Mouse (Mus musculus) limb, embryonic 10.5 days (tissue): ENCODE measurements around the gene Cryz. TPM values are rescaled to one million over a fixed set of nuclear protein-coding genes. Genes with fewer than 3 reads are reported as not detected.
A peak's percentile ranks its signal among the peaks of the same experiment; 100 is the strongest.

ENCODE experiments used
- DNase-seq: peaks from one replicate; pipeline ENCODE4 v3.0.0-alpha.2; 2017; ENCODE audit warnings: low spot score
- H3K27ac ChIP-seq: fragments of 300-500 bp; sonication (generic); 2 replicates; pipeline ENCODE4 v1.5.1; 2016; ENCODE audit warnings: mild to moderate bottlenecking
- H3K27me3 ChIP-seq: fragments of 300-500 bp; sonication (generic); 2 replicates; pipeline ENCODE4 v1.6.1; 2016; ENCODE audit warnings: low read depth, mild to moderate bottlenecking; ENCODE audit not compliant: poor library complexity, severe bottlenecking
- H3K36me3 ChIP-seq: fragments of 300-500 bp; sonication (generic); 2 replicates; pipeline ENCODE4 v1.6.1; 2016; ENCODE audit warnings: mild to moderate bottlenecking, moderate library complexity
- H3K4me1 ChIP-seq: fragments of 300-500 bp; sonication (generic); 2 replicates; pipeline ENCODE4 v1.6.1; 2016
- H3K4me3 ChIP-seq: fragments of 300-500 bp; sonication (generic); 2 replicates; pipeline ENCODE4 v1.5.1; 2016; ENCODE audit warnings: mild to moderate bottlenecking, moderate library complexity
- H3K9me3 ChIP-seq: fragments of 300-500 bp; sonication (generic); replicated peaks from 2 replicates; pipeline ENCODE4 v1.6.1; 2016; ENCODE audit warnings: mild to moderate bottlenecking
- WGBS: fragments of 180-500 bp; shearing (Covaris S2); methylation state at CpG from one replicate; pipeline ENCODE4 v1.1.7; 2016; 5-methylcytosine and 5-hydroxymethylcytosine counted together
- polyA plus RNA-seq: library from polyadenylated mRNA; unstranded; fragments of >200 nt; fragmentation: Nextera tagmentation; extraction: Ambion mirVana; gene quantifications from 2 replicates; pipeline ENCODE4 v1.2.1, GENCODE M21; 2016

Cryz gene
- polyA plus RNA-seq, 1 experiment from 2014 or later: 23.8 TPM

DNA sequence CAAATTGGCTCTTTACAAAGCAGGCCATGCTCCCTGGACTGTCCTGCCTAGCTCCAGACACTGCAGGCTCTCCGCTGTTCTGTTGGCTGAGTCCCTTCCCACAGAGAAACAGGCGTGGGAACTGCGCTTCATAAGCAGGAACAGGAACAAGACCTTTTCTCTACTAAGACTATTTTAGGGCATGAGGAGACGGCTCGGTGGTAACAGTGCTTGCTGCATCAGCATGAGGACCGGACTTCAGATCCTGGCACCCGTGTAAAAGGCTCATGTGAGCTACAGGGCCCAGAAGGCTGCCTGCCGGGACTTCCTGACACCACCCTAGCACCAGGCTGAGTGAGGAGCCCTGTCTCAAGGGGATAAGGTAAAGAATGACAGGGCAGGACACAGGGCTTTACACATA is 12.2 kb upstream of the Cryz start:
- Histone ChIP-seq H3K4me1 (no peaks in the 10 kb centered on the region), H3K4me3 (no peak overlapping the region), H3K9me3 (no peaks in the 10 kb centered on the region), H3K36me3 (peaks cover 59% of the 10 kb centered on the region), H3K27me3 (no peaks in the 10 kb centered on the region), H3K27ac (no peak overlapping the region)
- WGBS: 93% methylated on average over 8 of the region's 8 CpGs
- no peak for DNase-seq

DNA sequence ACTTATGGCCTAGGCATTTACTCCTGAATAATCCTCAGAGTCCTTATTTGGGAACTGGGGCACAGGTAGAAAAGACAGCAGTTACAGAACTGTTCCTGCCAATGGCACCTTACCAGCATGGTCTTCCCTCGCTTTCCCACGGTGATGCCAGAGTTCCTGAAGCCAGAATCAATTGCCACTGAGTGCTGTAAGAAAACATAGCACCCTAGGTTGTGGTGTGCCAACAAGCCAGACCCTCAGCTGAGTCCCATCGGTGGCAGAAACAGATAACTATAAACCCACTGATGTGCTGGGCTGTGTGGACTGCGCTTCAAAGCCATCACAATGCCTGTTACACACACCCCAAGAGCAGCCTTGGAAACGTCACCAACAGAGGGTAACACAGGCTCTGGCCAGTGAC is 5.5 kb upstream of the Cryz start:
- Histone ChIP-seq H3K4me1 (no peaks in the 10 kb centered on the region), H3K27ac (no peak overlapping the region), H3K36me3 (peaks cover 77% of the 10 kb centered on the region), H3K27me3 (no peaks in the 10 kb centered on the region), H3K9me3 (no peaks in the 10 kb centered on the region), H3K4me3 (no peak overlapping the region)
- DNase-seq: no peak
- 95% methylated on average over 5 of the region's 5 CpGs for WGBS

DNA sequence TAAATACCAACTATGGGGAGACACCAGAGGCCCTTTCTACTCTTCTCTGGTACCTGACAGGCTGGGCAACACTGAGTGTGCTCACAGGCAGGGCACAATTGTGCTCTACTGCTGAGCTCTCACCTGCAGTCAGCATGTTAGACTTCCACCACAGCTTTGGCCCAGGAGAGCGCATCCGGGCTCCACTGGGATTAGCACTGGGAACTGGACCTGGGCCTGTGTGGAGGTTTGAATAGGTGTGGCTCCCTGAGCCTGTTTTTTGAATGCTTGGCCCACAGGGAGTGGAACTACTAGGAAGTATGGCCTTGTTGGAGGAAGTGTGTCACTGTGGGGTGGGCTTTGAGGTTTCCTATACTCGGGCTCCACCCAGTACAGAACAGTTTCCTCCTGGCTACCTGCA is 4.9 kb upstream of the Cryz start:
- Histone ChIP-seq H3K4me3 (no peak overlapping the region), H3K27me3 (no peaks in the 10 kb centered on the region), H3K9me3 (no peaks in the 10 kb centered on the region), H3K36me3 (peaks cover 70% of the 10 kb centered on the region), H3K27ac (no peak overlapping the region), H3K4me1 (peaks cover 3% of the 10 kb centered on the region; the same call in 1 of the 2 replicates)
- DNase-seq: no peak
- 92% methylated on average over 3 of the region's 3 CpGs for WGBS

DNA sequence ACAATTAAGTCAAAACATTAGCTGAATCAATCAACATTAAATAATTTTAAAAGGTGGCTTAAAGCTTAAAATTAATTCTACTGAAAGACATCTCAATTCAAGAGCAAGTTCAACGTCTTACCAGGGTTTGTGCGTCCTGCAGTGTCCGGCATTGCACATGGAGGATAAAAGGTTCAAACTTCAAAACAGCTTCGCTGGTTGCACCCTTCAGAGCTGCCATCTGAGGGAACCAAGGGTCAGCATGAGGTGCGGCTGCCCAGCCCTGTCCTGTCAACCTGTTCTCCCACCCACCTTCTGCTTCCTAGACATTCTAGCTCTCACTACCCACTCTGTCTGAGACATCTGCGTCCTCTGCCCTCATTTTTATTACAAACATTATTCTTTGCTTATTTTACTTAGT is 2.9 kb upstream of the Cryz start:
- H3K27me3 ChIP-seq: no peaks in the 10 kb centered on the region
- peaks cover 52% of the 10 kb centered on the region for H3K36me3 ChIP-seq
- H3K4me3 ChIP-seq: no peak overlapping the region
- DNase-seq: no peak
- 95% methylated on average over 6 of the region's 6 CpGs for WGBS
- no peak overlapping the region for H3K27ac ChIP-seq
- peaks cover 12% of the 10 kb centered on the region; the same call in 1 of the 2 replicates for H3K4me1 ChIP-seq
- H3K9me3 ChIP-seq: no peaks in the 10 kb centered on the region

DNA sequence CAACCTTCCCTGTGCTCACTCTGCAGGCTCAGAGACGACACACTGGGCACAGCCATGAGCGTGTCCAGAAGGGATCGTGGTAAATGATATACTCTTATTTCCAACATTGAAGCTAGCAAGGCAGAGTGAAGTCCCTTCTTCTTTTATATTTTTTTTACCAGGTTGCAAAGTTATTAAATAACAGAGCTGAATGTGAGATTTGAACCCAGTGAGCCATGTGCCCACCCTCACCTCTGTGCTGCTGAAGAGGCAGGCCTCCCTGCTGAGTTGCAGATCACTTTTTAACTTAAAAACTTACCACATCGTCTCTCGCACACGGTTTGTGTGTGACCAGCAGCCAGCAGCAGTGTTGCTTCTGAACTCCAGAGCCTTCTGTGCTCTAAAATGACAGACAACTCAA is 2.4 kb upstream of the Cryz start:
- 93% methylated on average over 6 of the region's 6 CpGs for WGBS
- peaks cover 12% of the 10 kb centered on the region; the same call in 1 of the 2 replicates for H3K4me1 ChIP-seq
- H3K27ac ChIP-seq: no peak overlapping the region
- H3K27me3 ChIP-seq: no peaks in the 10 kb centered on the region
- H3K4me3 ChIP-seq: no peak overlapping the region
- H3K9me3 ChIP-seq: no peaks in the 10 kb centered on the region
- peaks cover 52% of the 10 kb centered on the region for H3K36me3 ChIP-seq
- DNase-seq: no peak

DNA sequence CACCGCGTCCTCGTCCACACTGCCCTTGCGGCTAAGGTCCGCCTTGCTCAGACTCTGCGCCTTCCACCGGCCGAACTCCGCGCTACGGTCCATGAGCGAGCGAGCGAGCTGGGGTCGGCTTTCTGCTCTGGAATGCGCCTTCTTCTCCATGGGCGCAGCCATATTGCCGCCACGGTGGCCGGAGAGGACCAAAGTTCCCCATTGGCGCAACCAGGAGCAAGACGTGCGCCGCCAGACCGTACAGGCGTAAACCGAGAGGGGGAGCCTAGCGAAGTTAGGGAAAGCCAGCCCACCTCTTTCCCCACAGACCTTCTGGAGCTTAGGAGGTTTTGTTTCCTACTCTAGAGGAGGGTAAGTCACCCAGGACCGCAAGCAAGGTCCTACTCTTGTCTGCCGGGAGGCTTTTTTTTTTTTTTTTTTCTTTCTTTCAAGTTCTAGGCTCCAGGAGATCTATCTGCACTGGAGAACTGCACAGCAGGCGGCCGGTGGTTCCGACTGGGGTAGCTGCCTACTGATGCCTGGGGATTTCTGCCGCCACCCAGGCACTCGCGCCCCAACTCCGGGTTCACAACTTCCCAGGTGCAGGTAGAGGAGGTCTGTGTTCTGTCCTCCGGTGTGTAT is 533 bp downstream of the Cryz start, which contains the start of gene Tyw3:
Gene Tyw3, minus strand, starts transcription at position 171 of the 621 bp plus-strand sequence.
- H3K27ac ChIP-seq: peak within 1 kb of the TSS; percentile 97
- H3K9me3 ChIP-seq: no peaks in the 10 kb centered on the region
- H3K27me3 ChIP-seq: no peaks in the 10 kb centered on the region
- H3K4me1 ChIP-seq: peaks cover 12% of the 10 kb centered on the region; the same call in 1 of the 2 replicates
- WGBS: under 1% methylated on average over 38 of the region's 38 CpGs
- H3K36me3 ChIP-seq: peaks cover 24% of the 10 kb centered on the region
- DNase-seq: peak; percentile 96
- peak within 1 kb of the TSS; percentile 77 for H3K4me3 ChIP-seq

DNA sequence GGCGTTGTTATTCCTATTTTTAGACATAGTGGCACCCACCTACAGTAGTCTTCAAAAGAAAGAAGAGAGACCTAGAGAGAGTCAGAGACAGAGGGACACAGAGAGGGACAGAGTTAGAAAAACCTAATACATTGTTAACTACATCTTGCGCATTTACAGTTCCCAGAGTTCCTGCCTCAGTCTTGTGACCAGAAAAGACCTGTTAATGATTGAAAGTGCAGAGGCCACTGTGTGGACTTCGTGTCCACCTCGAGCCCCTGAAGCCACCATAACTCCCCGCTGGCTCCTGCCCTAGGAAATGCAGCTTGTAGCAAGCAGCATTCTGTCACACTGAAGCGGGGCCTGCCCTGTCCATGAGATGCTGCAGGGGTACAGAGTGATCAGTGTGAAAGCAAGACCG is 1.1 kb downstream of the Cryz start:
- Histone ChIP-seq H3K9me3 (no peaks in the 10 kb centered on the region), H3K27me3 (no peaks in the 10 kb centered on the region), H3K27ac (peak overlapping the region; percentile 97), H3K4me3 (peak overlapping the region; percentile 77), H3K4me1 (peaks cover 12% of the 10 kb centered on the region; the same call in 1 of the 2 replicates), H3K36me3 (peaks cover 18% of the 10 kb centered on the region)
- DNase-seq: peak; percentile 41
- 41% methylated on average over 7 of the region's 7 CpGs for WGBS

DNA sequence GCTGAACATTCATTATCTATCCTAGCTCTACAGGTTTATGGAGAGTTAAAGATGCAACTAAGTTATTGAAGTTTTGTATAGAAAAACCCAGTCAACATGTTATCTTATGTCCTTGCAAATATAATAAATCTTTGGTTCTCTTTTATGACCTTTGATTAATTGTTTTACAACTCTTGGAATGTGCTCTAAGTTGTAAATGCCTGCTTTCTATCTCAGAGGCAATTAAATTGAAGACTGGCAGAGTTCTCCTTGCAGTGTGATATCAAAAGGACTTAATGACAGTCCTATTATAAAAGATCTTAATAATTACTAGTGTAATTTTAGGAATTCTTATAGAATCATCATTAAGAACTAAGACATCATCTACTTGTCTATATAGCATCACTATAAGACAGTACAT is 5.6 kb downstream of the Cryz start:
- Histone ChIP-seq H3K4me3 (no peak overlapping the region), H3K27ac (no peak overlapping the region), H3K27me3 (no peaks in the 10 kb centered on the region), H3K36me3 (peaks cover 19% of the 10 kb centered on the region), H3K9me3 (no peaks in the 10 kb centered on the region), H3K4me1 (peaks cover 9% of the 10 kb centered on the region; the same call in 1 of the 2 replicates)
- no peak for DNase-seq

DNA sequence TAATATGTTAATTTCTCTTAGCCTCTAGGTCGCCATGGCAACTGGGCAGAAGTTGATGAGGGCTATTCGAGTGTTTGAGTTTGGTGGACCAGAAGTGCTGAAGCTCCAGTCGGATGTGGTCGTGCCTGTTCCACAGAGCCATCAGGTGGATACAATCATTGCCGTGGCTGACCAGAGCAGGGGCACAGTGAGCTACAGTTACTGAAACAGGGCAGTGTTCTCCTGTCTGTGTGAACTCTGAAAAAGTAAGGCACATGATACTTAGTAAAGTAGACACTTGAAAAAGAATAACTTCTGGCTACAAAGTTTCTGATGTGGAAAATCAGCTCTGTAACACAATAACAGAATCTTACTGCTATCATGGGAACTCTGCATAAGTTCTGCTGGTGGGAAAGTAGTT is 8.4 kb downstream of the Cryz start:
- no peak overlapping the region for H3K4me3 ChIP-seq
- H3K36me3 ChIP-seq: peaks cover 28% of the 10 kb centered on the region
- DNase-seq: no peak
- no peaks in the 10 kb centered on the region for H3K4me1 ChIP-seq
- H3K9me3 ChIP-seq: no peaks in the 10 kb centered on the region
- 86% methylated on average over 5 of the region's 5 CpGs for WGBS
- H3K27me3 ChIP-seq: no peaks in the 10 kb centered on the region
- H3K27ac ChIP-seq: no peak overlapping the region

DNA sequence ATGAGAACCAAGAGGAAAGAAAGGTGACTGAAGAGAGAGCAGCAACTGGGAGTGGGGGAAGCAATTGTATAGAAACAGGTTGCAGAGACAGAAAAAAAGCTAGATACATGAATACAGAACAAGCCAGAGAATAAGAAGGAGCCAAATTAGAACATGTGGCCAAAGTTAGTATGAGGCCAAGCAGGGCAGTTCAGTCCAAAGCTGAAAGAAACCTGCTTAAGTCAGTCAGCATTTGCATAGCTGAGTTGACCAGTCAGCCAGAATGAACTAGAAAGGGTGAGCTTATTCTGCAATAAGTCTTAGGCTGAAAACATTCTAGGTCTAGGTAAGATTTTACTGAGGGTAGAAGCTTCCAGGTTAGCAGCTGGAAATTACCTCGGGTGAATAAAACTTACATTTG is 11.4 kb downstream of the Cryz start:
- H3K27me3 ChIP-seq: no peaks in the 10 kb centered on the region
- no peaks in the 10 kb centered on the region for H3K9me3 ChIP-seq
- 85% methylated on average over 1 of the region's 1 CpGs for WGBS
- DNase-seq: no peak
- no peak overlapping the region for H3K4me3 ChIP-seq
- no peaks in the 10 kb centered on the region for H3K4me1 ChIP-seq
- H3K36me3 ChIP-seq: peaks cover 52% of the 10 kb centered on the region
- H3K27ac ChIP-seq: no peak overlapping the region

DNA sequence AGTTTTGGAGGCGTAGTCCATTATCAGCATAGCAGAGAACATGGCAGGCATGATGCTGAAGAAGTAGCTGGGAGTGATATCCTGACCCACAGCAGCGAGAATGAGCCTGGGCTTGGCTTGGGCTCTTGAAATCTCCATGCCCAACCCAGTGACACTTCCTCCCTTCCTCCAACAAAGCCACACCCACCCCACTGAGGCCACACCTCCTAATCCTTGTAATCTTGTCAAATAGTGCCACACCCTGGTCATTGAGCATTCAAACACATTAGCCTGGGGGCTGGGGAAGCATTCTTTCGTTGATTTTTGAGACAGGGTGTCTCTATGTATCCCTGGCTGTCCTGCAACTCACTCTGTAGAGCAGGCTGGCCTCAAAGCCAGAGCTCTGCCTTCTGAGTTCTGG is 15.4 kb downstream of the Cryz start:
- DNase-seq: no peak
- H3K36me3 ChIP-seq: peaks cover 57% of the 10 kb centered on the region
- H3K27ac ChIP-seq: no peak overlapping the region
- H3K9me3 ChIP-seq: no peaks in the 10 kb centered on the region
- H3K4me1 ChIP-seq: no peaks in the 10 kb centered on the region
- WGBS: 89% methylated on average over 3 of the region's 3 CpGs
- no peak overlapping the region for H3K4me3 ChIP-seq
- no peaks in the 10 kb centered on the region for H3K27me3 ChIP-seq

DNA sequence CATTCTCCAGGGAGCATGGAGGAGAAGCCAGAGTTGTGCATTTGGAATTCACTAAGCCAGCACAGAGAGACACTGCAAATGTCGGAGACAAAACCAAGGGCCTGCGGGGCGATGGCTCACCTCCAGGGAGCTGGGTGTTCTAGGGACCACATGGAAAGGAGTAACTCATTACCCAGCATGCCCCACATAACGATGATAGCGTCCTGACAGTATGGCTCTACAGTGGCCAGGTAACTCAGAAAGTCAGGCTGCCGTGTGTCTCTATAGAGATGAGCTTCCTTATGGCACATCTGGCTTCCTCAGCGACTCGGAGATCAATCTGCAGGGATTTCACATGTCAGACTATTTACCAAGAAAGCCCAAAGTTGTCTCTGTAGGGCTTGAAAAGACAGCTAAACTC is 18.3 kb downstream of the Cryz start:
- no peaks in the 10 kb centered on the region for H3K9me3 ChIP-seq
- WGBS: 91% methylated on average over 8 of the region's 8 CpGs
- no peak overlapping the region for H3K27ac ChIP-seq
- DNase-seq: no peak
- H3K4me1 ChIP-seq: no peaks in the 10 kb centered on the region
- H3K4me3 ChIP-seq: no peak overlapping the region
- H3K36me3 ChIP-seq: peaks cover 50% of the 10 kb centered on the region
- H3K27me3 ChIP-seq: no peaks in the 10 kb centered on the region

DNA sequence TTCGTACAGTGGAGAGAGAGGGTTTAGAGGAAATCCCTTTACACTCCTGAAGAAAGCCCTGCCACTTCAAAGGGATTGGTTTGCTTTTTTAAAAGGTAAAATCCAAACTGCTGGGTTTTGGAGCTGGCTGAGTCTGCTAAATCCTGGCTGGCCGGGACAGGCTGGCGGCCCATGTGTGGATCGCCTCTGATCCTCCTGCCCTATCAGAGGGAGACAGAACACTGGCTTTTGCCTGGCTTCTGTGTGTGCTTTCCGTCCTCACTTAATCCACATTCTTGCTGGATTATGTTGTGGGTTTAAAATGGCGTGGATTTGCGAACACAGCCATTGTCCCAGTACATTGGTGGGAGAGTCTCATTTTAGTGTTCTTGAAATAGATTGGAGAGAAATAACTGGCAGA is 18.8 kb downstream of the Cryz start:
- no peak overlapping the region for H3K27ac ChIP-seq
- peaks cover 52% of the 10 kb centered on the region for H3K36me3 ChIP-seq
- H3K4me3 ChIP-seq: no peak overlapping the region
- no peaks in the 10 kb centered on the region for H3K27me3 ChIP-seq
- H3K4me1 ChIP-seq: no peaks in the 10 kb centered on the region
- DNase-seq: no peak
- no peaks in the 10 kb centered on the region for H3K9me3 ChIP-seq
- 88% methylated on average over 7 of the region's 7 CpGs for WGBS

DNA sequence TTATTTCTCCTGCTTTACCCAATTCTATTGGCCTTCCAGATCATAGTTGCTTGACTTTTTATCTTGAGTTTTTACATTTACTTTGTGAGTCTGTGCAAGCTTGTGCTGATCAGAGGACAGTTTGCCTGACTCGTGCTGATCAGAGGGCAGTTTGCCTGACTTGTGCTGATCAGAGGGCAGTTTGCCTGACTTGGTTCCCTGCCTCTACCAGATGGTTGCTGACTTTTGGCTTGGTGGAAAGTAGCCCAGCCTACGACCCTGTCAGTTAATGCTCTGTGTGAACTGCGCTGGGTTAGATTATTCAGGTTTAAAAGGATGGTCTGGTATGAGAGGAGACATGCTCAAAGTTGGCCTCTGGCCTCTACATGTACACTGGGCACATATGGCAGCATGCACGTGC is 19.6 kb downstream of the Cryz start:
- H3K27me3 ChIP-seq: no peaks in the 10 kb centered on the region
- WGBS: 88% methylated on average over 4 of the region's 4 CpGs
- no peak for DNase-seq
- H3K4me1 ChIP-seq: no peaks in the 10 kb centered on the region
- no peaks in the 10 kb centered on the region for H3K9me3 ChIP-seq
- H3K27ac ChIP-seq: no peak overlapping the region
- no peak overlapping the region for H3K4me3 ChIP-seq
- peaks cover 49% of the 10 kb centered on the region for H3K36me3 ChIP-seq
